Mouse (Mus musculus): ENCODE data around the gene Gimap1. TPM values are rescaled to one million over a fixed set of nuclear protein-coding genes. Genes with fewer than 3 reads are reported as not detected.

The Gimap1 gene
- total and polyA plus RNA-seq, 3 experiments = 54.5 to 144 (median 91.8) TPM

- Histone ChIP-seq H3K36me3 (replicated peaks in 1 of 2; ENCODE audit: control insufficient read depth in 1 of 2, insufficient read depth in 1 of 2, low read length in 1 of 2) (peaks cover 25 to 29% of the 10 kb centered on the region in 2 experiments), H3K9me3 (replicated peaks; ENCODE audit: low read length) (peaks cover 9% of the 10 kb centered on the region), H3K4me3 (replicated peaks in 1 of 3; ENCODE audit: low read depth in 2 of 3, low read length in 2 of 3, poor library complexity in 1 of 3) (no peak overlapping the region), H3K79me2 (replicated peaks; ENCODE audit: control insufficient read depth, extremely low read depth, insufficient read depth, poor library complexity, severe bottlenecking) (peaks cover 67% of the 10 kb centered on the region), H3K27ac (ENCODE audit: insufficient read depth, low read depth) (peak overlapping the region; percentile 90), H3K27me3 (replicated peaks) (no peaks in the 10 kb centered on the region), H3K4me1 (ENCODE audit: control insufficient read depth in 1 of 2, insufficient read depth in 2 of 2) (peaks cover 12 to 57% of the 10 kb centered on the region in 2 experiments), H3K9ac (ENCODE audit: insufficient read depth, low read depth) (no peak overlapping the region), H3K4me2 (ENCODE audit: insufficient read depth, low read depth, poor library complexity, severe bottlenecking) (peak overlapping the region; percentile 89)
- DNase-seq (ENCODE audit: extremely low read depth) = no peak
- dilution Hi-C loops (cut with MboI; ENCODE audit: extremely low pct_ligation_motif_present, extremely low pct_unique_long_range_greater_than_20kb, low sequenced_read_pairs) = no loop called here
- no peak for TF ChIP-seq SMC3 (IDR thresholded peaks at IDR 0.05; ENCODE audit: low read depth, low read length)
- no peak for TF ChIP-seq NRF1 (IDR thresholded peaks at IDR 0.05; ENCODE audit: low read depth, low read length)
- TF ChIP-seq USF2 (conservative IDR thresholded peaks at IDR 0.05; ENCODE audit: low read depth, low read length) = no peak
- TF ChIP-seq GABPA (IDR thresholded peaks at IDR 0.05; ENCODE audit: insufficient replicate concordance, low read depth, low read length) = no peak
- no peak for TF ChIP-seq CHD2 (IDR thresholded peaks at IDR 0.05; ENCODE audit: low read length)
- no peak for TF ChIP-seq ZMIZ1 (IDR thresholded peaks at IDR 0.05; ENCODE audit: low read depth, low read length)
- TF ChIP-seq EP300 (IDR thresholded peaks at IDR 0.05; ENCODE audit: low read length) = no peak
- in situ Hi-C loops (cut with MboI; ENCODE audit: low pct_ligation_motif_present, low pct_unique_long_range_greater_than_20kb, low sequenced_read_pairs) = no loop called here
These were observed 2.9 kb downstream of the Gimap1 start for GRCm38 (mm10) chr6:48741711-48742206.

- DNase-seq (ENCODE audit: extremely low read depth) = no peak
- H3K4me2 ChIP-seq (ENCODE audit: insufficient read depth, low read depth, poor library complexity, severe bottlenecking) = no peak overlapping the region
- H3K4me1 ChIP-seq (ENCODE audit: control insufficient read depth in 1 of 2, insufficient read depth in 2 of 2) = peaks cover 7 to 48% of the 10 kb centered on the region in 2 experiments
- in situ Hi-C loops (cut with MboI; ENCODE audit: low pct_ligation_motif_present, low pct_unique_long_range_greater_than_20kb, low sequenced_read_pairs) = no loop called here
- H3K4me3 ChIP-seq (replicated peaks in 1 of 3; ENCODE audit: low read depth in 2 of 3, low read length in 2 of 3, poor library complexity in 1 of 3) = no peak overlapping the region
- dilution Hi-C loops (cut with MboI; ENCODE audit: extremely low pct_ligation_motif_present, extremely low pct_unique_long_range_greater_than_20kb, low sequenced_read_pairs) = no loop called here
- H3K36me3 ChIP-seq (replicated peaks in 1 of 2; ENCODE audit: control insufficient read depth in 1 of 2, insufficient read depth in 1 of 2, low read length in 1 of 2) = peaks cover 25 to 29% of the 10 kb centered on the region in 2 experiments
- H3K9ac ChIP-seq (ENCODE audit: insufficient read depth, low read depth) = no peak overlapping the region
- H3K9me3 ChIP-seq (replicated peaks; ENCODE audit: low read length) = peaks cover 9% of the 10 kb centered on the region
- H3K27ac ChIP-seq (ENCODE audit: insufficient read depth, low read depth) = no peak overlapping the region
- TF ChIP-seq USF2 (conservative IDR thresholded peaks at IDR 0.05; ENCODE audit: low read depth, low read length) = no peak
- no peak for TF ChIP-seq MAFK (IDR thresholded peaks at IDR 0.05; ENCODE audit: insufficient replicate concordance, low read length)
- H3K27me3 ChIP-seq (replicated peaks) = no peaks in the 10 kb centered on the region
- H3K79me2 ChIP-seq (replicated peaks; ENCODE audit: control insufficient read depth, extremely low read depth, insufficient read depth, poor library complexity, severe bottlenecking) = peaks cover 62% of the 10 kb centered on the region
These were observed 3.8 kb downstream of the Gimap1 start for GRCm38 (mm10) chr6:48742422-48743351.

GRCm38 (mm10) chr6:48745490-48745889 lies 6.6 kb downstream of the Gimap1 start:
- peaks cover 47% of the 10 kb centered on the region for H3K79me2 ChIP-seq (replicated peaks; ENCODE audit: control insufficient read depth, extremely low read depth, insufficient read depth, poor library complexity, severe bottlenecking)
- peak overlapping the region; percentile 92 for H3K9ac ChIP-seq (ENCODE audit: insufficient read depth, low read depth)
- dilution Hi-C loops (cut with MboI; ENCODE audit: extremely low pct_ligation_motif_present, extremely low pct_unique_long_range_greater_than_20kb, low sequenced_read_pairs) = no loop called here
- peak overlapping the region; percentile 58 to 90 (median 62) for H3K4me3 ChIP-seq (replicated peaks in 1 of 3; ENCODE audit: low read depth in 2 of 3, low read length in 2 of 3, poor library complexity in 1 of 3)
- H3K27me3 ChIP-seq (replicated peaks) = no peaks in the 10 kb centered on the region
- H3K4me1 ChIP-seq (ENCODE audit: control insufficient read depth in 1 of 2, insufficient read depth in 2 of 2) = peaks cover 9 to 60% of the 10 kb centered on the region in 2 experiments
- in situ Hi-C loops (cut with MboI; ENCODE audit: low pct_ligation_motif_present, low pct_unique_long_range_greater_than_20kb, low sequenced_read_pairs) = no loop called here
- H3K36me3 ChIP-seq (replicated peaks in 1 of 2; ENCODE audit: control insufficient read depth in 1 of 2, insufficient read depth in 1 of 2, low read length in 1 of 2) = peaks cover 33 to 40% of the 10 kb centered on the region in 2 experiments
- DNase-seq (ENCODE audit: extremely low read depth) = no peak
- peak overlapping the region; percentile 45 for H3K4me2 ChIP-seq (ENCODE audit: insufficient read depth, low read depth, poor library complexity, severe bottlenecking)
- H3K27ac ChIP-seq (ENCODE audit: insufficient read depth, low read depth) = peak overlapping the region; percentile 100
- H3K9me3 ChIP-seq (replicated peaks; ENCODE audit: low read length) = peaks cover 17% of the 10 kb centered on the region
- no peak for TF ChIP-seq SMC3 (IDR thresholded peaks at IDR 0.05; ENCODE audit: low read depth, low read length)
- TF ChIP-seq RCOR1 (conservative IDR thresholded peaks at IDR 0.05; ENCODE audit: low read depth, low read length) = no peak
- TF ChIP-seq POLR2AphosphoS2 (IDR thresholded peaks at IDR 0.05; ENCODE audit: low read depth, low read length) = 0 out of 2 replicates have a peak, but pooled peaks have one; percentile 15
- no peak for TF ChIP-seq ZC3H11A (IDR thresholded peaks at IDR 0.05; ENCODE audit: low read depth, low read length)
- peak; percentile 58 for TF ChIP-seq CHD1 (IDR thresholded peaks at IDR 0.05; ENCODE audit: low read depth, low read length)
- TF ChIP-seq MAX (IDR thresholded peaks at IDR 0.05; ENCODE audit: low read length) = no peak
- TF ChIP-seq TBP (conservative IDR thresholded peaks at IDR 0.05; ENCODE audit: low read depth, low read length) = no peak
- no peak for TF ChIP-seq MEF2A (IDR thresholded peaks at IDR 0.05; ENCODE audit: borderline replicate concordance, low read depth, low read length)

Data from CH12.LX (cell line).